Mouse (Mus musculus) thymus, postnatal 25 days (tissue): ENCODE measurements at regions not wholly inside any gene's neighbourhood (a gene's known extent, or its start where the extent isn't known, plus 50 kb on each side); places are given as distances from the start of the nearest gene placed in this dataset.

Source experiments
- DNase-seq: peaks from one replicate; pipeline ENCODE4 v3.0.0; 2022

GRCm38 (mm10) chr3:120747678-120748077 lies 423.8 kb downstream of the Rwdd3 start:
- peak; percentile 4 for DNase-seq

- DNase-seq: no peak
Observed at GRCm38 (mm10) chr3:120733332-120733731, 438.2 kb downstream of the Rwdd3 start.

GRCm38 (mm10) chr3:120732391-120732790 lies 439.1 kb downstream of the Rwdd3 start:
- DNase-seq: no peak

GRCm38 (mm10) chr3:120731287-120731686 lies 440.2 kb downstream of the Rwdd3 start:
- DNase-seq: no peak

- DNase-seq: no peak
Observed at GRCm38 (mm10) chr3:120730225-120730624, 441.3 kb downstream of the Rwdd3 start.

- DNase-seq: no peak
Observed at GRCm38 (mm10) chr3:120729671-120730070, 441.8 kb downstream of the Rwdd3 start.

- no peak for DNase-seq
Observed at GRCm38 (mm10) chr3:120685227-120685626, 486.3 kb downstream of the Rwdd3 start.

GRCm38 (mm10) chr3:120675906-120676305 lies 495.6 kb downstream of the Rwdd3 start:
- DNase-seq: no peak

GRCm38 (mm10) chr3:120668654-120669053 lies 502.8 kb downstream of the Rwdd3 start:
- no peak for DNase-seq

GRCm38 (mm10) chr3:120662521-120662920 lies 509.0 kb downstream of the Rwdd3 start:
- DNase-seq: no peak

GRCm38 (mm10) chr3:120660776-120661175 lies 510.7 kb downstream of the Rwdd3 start:
- no peak for DNase-seq

- DNase-seq: no peak
Observed at GRCm38 (mm10) chr3:120649047-120649868, 522.2 kb downstream of the Rwdd3 start.

- no peak for DNase-seq
Observed at GRCm38 (mm10) chr3:120648391-120648790, 523.1 kb downstream of the Rwdd3 start.

- no peak for DNase-seq
Observed at GRCm38 (mm10) chr3:120636669-120637305, 534.7 kb downstream of the Rwdd3 start.

- DNase-seq: no peak
Observed at GRCm38 (mm10) chr3:120618358-120618757, 553.1 kb downstream of the Rwdd3 start.

- no peak for DNase-seq
Observed at GRCm38 (mm10) chr3:120594226-120594625, 577.3 kb downstream of the Rwdd3 start.

- no peak for DNase-seq
Observed at GRCm38 (mm10) chr3:120591183-120591582, 580.3 kb downstream of the Rwdd3 start.

- no peak for DNase-seq
Observed at GRCm38 (mm10) chr3:120570806-120571425, 600.6 kb downstream of the Rwdd3 start.

GRCm38 (mm10) chr3:120541556-120542476 lies 629.7 kb downstream of the Rwdd3 start:
- no peak for DNase-seq

GRCm38 (mm10) chr3:120533901-120534300 lies 637.6 kb downstream of the Rwdd3 start:
- no peak for DNase-seq

GRCm38 (mm10) chr3:120531880-120532580 lies 639.5 kb downstream of the Rwdd3 start:
- DNase-seq: no peak

- DNase-seq: no peak
Observed at GRCm38 (mm10) chr3:120511651-120512050, 659.8 kb downstream of the Rwdd3 start.
